In genomic region chr7:102153691-102154090, GRCm38 (mm10) we compare ENCODE assay signal across 25 mouse cellular contexts. TPM values are rescaled to one million over a fixed set of nuclear protein-coding genes. Genes with fewer than 3 reads are reported as not detected.
"Had no signal": no experiment of that assay in that cellular context is flagged by ENCODE, and none has a peak within 500 bp of the region (broad histone marks: within the 10 kb centered on the region; RNA-seq: fewer than 3 reads in every experiment).

No protein-coding gene starts in this region.

- H3K4me1 ChIP-seq: limb, embryonic 12.5 days; limb, embryonic 15.5 days; liver, embryonic 12.5 days; liver, embryonic 15.5 days; lung, embryonic 15.5 days; megakaryocyte, embryonic 14.5 days had no signal

- H3K9ac ChIP-seq: limb, embryonic 12.5 days; limb, embryonic 15.5 days; liver, embryonic 12.5 days; liver, embryonic 15.5 days; lung, embryonic 15.5 days had no signal

- H3K27me3 ChIP-seq: limb, embryonic 12.5 days; limb, embryonic 15.5 days; liver, embryonic 12.5 days; liver, embryonic 15.5 days; lung, embryonic 15.5 days; megakaryocyte, embryonic 14.5 days had no signal

- DNase-seq: kidney, adult 18-20 months; kidney, adult 9 months; kidney, postnatal 14 days; kidney, postnatal 4 days; left cerebral cortex, postnatal 4 days; lung, adult 18-20 months; lung, postnatal 14 days; midbrain, embryonic 14.5 days; thymus, adult 18-20 months; thymus, postnatal 36 days had no signal

- H3K4me2 ChIP-seq: limb, embryonic 12.5 days; limb, embryonic 15.5 days; liver, embryonic 12.5 days; liver, embryonic 15.5 days; lung, embryonic 15.5 days; midbrain, embryonic 11.5 days had no signal

- ATAC-seq: liver, embryonic 12.5 days had no signal

- H3K4me3 ChIP-seq: limb, embryonic 12.5 days; limb, embryonic 15.5 days; liver, embryonic 12.5 days; liver, embryonic 15.5 days; lung, embryonic 15.5 days; megakaryocyte, embryonic 14.5 days had no signal

- H3K9me3 ChIP-seq: limb, embryonic 12.5 days; limb, embryonic 15.5 days; liver, embryonic 12.5 days; liver, embryonic 15.5 days; lung, embryonic 15.5 days; megakaryocyte, embryonic 14.5 days had no signal

- H3K27ac ChIP-seq: limb, embryonic 12.5 days; limb, embryonic 15.5 days; liver, embryonic 12.5 days; liver, embryonic 15.5 days; lung, embryonic 15.5 days had no signal

RNA-seq across cellular contexts. Expression of gene Chrna10, which starts 37.1 kb away (rescaled TPM):
- total RNA-seq: layer of hippocampus, adult 18-20 months; left cerebral cortex, postnatal 4 days had no signal
- polyA plus RNA-seq: kidney, embryonic 16.5 days; limb, embryonic 12.5 days; limb, embryonic 15.5 days; liver, embryonic 12.5 days; liver, embryonic 15.5 days; midbrain, embryonic 11.5 days; midbrain, embryonic 14.5 days; midbrain, postnatal 0 days; neural tube, embryonic 11.5 days; stomach, embryonic 16.5 days had no signal

RNA-seq across cellular contexts. Expression of gene Art5, which starts 44.4 kb away (rescaled TPM):
- total RNA-seq: layer of hippocampus, adult 18-20 months; layer of hippocampus, postnatal 14 days; left cerebral cortex, postnatal 14 days; left cerebral cortex, postnatal 4 days had no signal

RNA-seq across cellular contexts. Expression of gene Art1, which starts 52.1 kb away (rescaled TPM):
- total RNA-seq: layer of hippocampus, adult 18-20 months; layer of hippocampus, postnatal 14 days; left cerebral cortex, postnatal 14 days; left cerebral cortex, postnatal 4 days had no signal
- polyA plus RNA-seq: small intestine, adult 2 months had no signal
